Mouse (Mus musculus) left cerebral cortex, postnatal 25 days (tissue): ENCODE measurements around the gene Nipbl. TPM values are rescaled to one million over a fixed set of nuclear protein-coding genes. Genes with fewer than 3 reads are reported as not detected.
"Not testable (repeated sequence)": the region's sequence is repeated elsewhere in the genome, so short reads cannot be mapped to it uniquely, and the experiment has no call there.

Experiments used
- DNase-seq, 2 experiments: peaks; one replicate each; pipeline ENCODE4 v3.0.0; 2022; ENCODE audit warnings: low spot score in 2 of 2, mixed read lengths in 1 of 2
- intact Hi-C: fragments of 180-260 bp; cut with DNase I; formaldehyde crosslinking; loops from one replicate; pipeline ENCODE4 v1.15.1; 2025
- total RNA-seq, 2 experiments: library from RNA; stranded (reverse); gene quantifications; 2 replicates each; pipeline ENCODE4 v1.2.3; 2021

Gene Nipbl
- total RNA-seq, 2 experiments from 2014 or later, result 27.7 to 29.7 TPM

GRCm38 (mm10) chr15:8321491-8321890 is 122.8 kb downstream of the Nipbl start:
- intact Hi-C loops, result no loop called here

GRCm38 (mm10) chr15:8319191-8319590 is 125.1 kb downstream of the Nipbl start:
- intact Hi-C loops, result no loop called here
- no peak for DNase-seq

More at GRCm38 (mm10) chr15:8321491-8321890, 122.8 kb downstream of the Nipbl start:
- DNase-seq, result no peak

- peak in 1 of 2 experiments; percentile 56 for DNase-seq
- intact Hi-C loops, result no loop called here
These were observed 126.9 kb downstream of the Nipbl start for GRCm38 (mm10) chr15:8317381-8317780.

GRCm38 (mm10) chr15:8305474-8305873 is 138.8 kb downstream of the Nipbl start:
- intact Hi-C loops, result no loop called here
- DNase-seq, result no peak

GRCm38 (mm10) chr15:8302944-8303343 is 141.3 kb downstream of the Nipbl start:
- intact Hi-C loops, result no loop called here
- no peak for DNase-seq

GRCm38 (mm10) chr15:8294150-8294549 is 150.1 kb downstream of the Nipbl start:
- intact Hi-C loops, result no loop called here
- DNase-seq, result no peak

- DNase-seq, result no peak
- intact Hi-C loops, result no loop called here
These were observed 153.0 kb downstream of the Nipbl start for GRCm38 (mm10) chr15:8291251-8291650.

- DNase-seq, result no peak
- intact Hi-C loops, result no loop called here
These were observed 162.1 kb downstream of the Nipbl start for GRCm38 (mm10) chr15:8282155-8282554.

GRCm38 (mm10) chr15:8281701-8282100 is 162.6 kb downstream of the Nipbl start:
- intact Hi-C loops, result no loop called here
- no peak for DNase-seq

- DNase-seq, result no peak
- intact Hi-C loops, result no loop called here
These were observed 164.2 kb downstream of the Nipbl start for GRCm38 (mm10) chr15:8279929-8280610.

- intact Hi-C loops, result no loop called here
- no peak for DNase-seq
These were observed 164.9 kb downstream of the Nipbl start for GRCm38 (mm10) chr15:8279320-8279779.

GRCm38 (mm10) chr15:8277916-8278315 is 166.3 kb downstream of the Nipbl start:
- intact Hi-C loops, DNase-seq: not testable (repeated sequence)

- intact Hi-C loops, result no loop called here
These were observed 172.3 kb downstream of the Nipbl start for GRCm38 (mm10) chr15:8271952-8272351.

GRCm38 (mm10) chr15:8268231-8268630 is 176.0 kb downstream of the Nipbl start:
- intact Hi-C loops, result no loop called here
- DNase-seq, result no peak

More at GRCm38 (mm10) chr15:8271952-8272351, 172.3 kb downstream of the Nipbl start:
- no peak for DNase-seq

GRCm38 (mm10) chr15:8267211-8267610 is 177.1 kb downstream of the Nipbl start:
- intact Hi-C loops, result no loop called here
- DNase-seq, result no peak

GRCm38 (mm10) chr15:8265946-8266345 is 178.3 kb downstream of the Nipbl start:
- intact Hi-C loops, result no loop called here
- DNase-seq, result no peak

Other genes starting within 250 kb of the Nipbl start
- not detected for gene Gm2310, start 75.5 kb upstream of the Nipbl start, total RNA-seq